Mouse (Mus musculus): Measurements from ENCODE around the gene Ooep. TPM values are rescaled to one million over a fixed set of nuclear protein-coding genes. Genes with fewer than 3 reads are reported as not detected.
"Not testable (repeated sequence)": the region's sequence is repeated elsewhere in the genome, so short reads cannot be mapped to it uniquely, and the experiment has no call there.

Ooep gene
- polyA plus RNA-seq, 1 experiment from 2014 or later = 0.75 TPM

DNA sequence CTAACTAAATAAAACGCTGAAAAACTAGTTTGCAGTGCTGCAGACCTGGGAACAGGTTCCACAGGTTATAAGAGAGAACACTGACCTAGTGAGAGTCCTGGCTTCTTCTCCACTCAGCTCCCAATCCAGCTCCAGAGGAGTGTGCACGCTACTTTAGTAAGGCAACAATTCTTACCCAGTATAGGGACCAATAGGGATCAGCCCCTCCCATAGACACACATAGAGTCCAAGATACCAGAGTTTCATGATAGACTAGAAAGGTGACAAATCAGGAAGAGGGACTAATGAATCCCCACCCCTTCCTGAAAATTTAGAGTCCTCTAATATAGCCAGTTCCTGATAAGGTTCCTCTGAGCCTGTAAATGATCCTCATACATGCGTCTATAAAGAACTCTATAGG is 31.5 kb downstream of the Ooep start:
- Histone ChIP-seq H3K4me3 (replicated peaks; ENCODE audit: low read length) (no peak overlapping the region), H3K36me3 (ENCODE audit: control insufficient read depth, insufficient read depth, low read length) (no peaks in the 10 kb centered on the region), H3K9me3 (replicated peaks; ENCODE audit: control insufficient read depth, low read length) (no peaks in the 10 kb centered on the region), H3K4me1 (ENCODE audit: control insufficient read depth, insufficient read depth, low read length) (no peaks in the 10 kb centered on the region), H3K9ac (ENCODE audit: low read length) (no peak overlapping the region), H3K27ac (ENCODE audit: low read length) (no peak overlapping the region), H3K27me3 (ENCODE audit: control insufficient read depth, insufficient read depth, low read length) (no peaks in the 10 kb centered on the region), H3K4me2 (ENCODE audit: low read depth, low read length) (no peak overlapping the region)
- ATAC-seq (ENCODE audit: insufficient read depth, low FRiP score) = peak; percentile 88
- 44% methylated on average over 3 of the region's 3 CpGs for WGBS

DNA sequence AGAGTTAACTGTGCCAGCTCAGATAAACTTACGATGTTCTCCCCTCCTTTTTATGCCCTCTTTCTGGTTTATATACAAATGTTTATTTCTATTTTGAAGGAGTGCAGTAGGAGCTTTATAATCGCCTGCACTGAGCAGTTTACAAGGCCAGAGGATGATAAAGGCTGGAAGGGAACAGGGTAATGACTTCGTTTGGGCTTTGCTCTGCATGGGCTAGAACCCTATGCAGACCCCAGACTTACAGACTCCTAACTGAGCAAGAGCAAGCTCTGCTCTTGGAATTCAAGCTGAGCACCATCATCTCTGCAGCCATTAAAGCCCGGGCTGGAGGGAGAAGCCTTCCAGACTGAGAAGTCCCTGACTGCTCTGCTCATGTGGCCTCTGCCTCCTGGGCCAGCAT is 33.3 kb downstream of the Ooep start:
- not testable (repeated sequence) for ATAC-seq (ENCODE audit: insufficient read depth, low FRiP score); H3K36me3 ChIP-seq (ENCODE audit: control insufficient read depth, insufficient read depth, low read length); H3K9ac ChIP-seq (ENCODE audit: low read length); H3K27ac ChIP-seq (ENCODE audit: low read length); H3K4me3 ChIP-seq (replicated peaks; ENCODE audit: low read length); H3K4me2 ChIP-seq (ENCODE audit: low read depth, low read length); H3K27me3 ChIP-seq (ENCODE audit: control insufficient read depth, insufficient read depth, low read length); H3K4me1 ChIP-seq (ENCODE audit: control insufficient read depth, insufficient read depth, low read length); H3K9me3 ChIP-seq (replicated peaks; ENCODE audit: control insufficient read depth, low read length)
- WGBS = 50% methylated on average over 3 of the region's 4 CpGs

GRCm38 (mm10) chr9:78343055-78343454 is 35.5 kb downstream of the Ooep start:
- not testable (repeated sequence) for ATAC-seq (ENCODE audit: insufficient read depth, low FRiP score); H3K27ac ChIP-seq (ENCODE audit: low read length); H3K27me3 ChIP-seq (ENCODE audit: control insufficient read depth, insufficient read depth, low read length); H3K36me3 ChIP-seq (ENCODE audit: control insufficient read depth, insufficient read depth, low read length); H3K9ac ChIP-seq (ENCODE audit: low read length); H3K4me2 ChIP-seq (ENCODE audit: low read depth, low read length); H3K9me3 ChIP-seq (replicated peaks; ENCODE audit: control insufficient read depth, low read length); H3K4me3 ChIP-seq (replicated peaks; ENCODE audit: low read length); H3K4me1 ChIP-seq (ENCODE audit: control insufficient read depth, insufficient read depth, low read length)
- WGBS = 89% methylated on average over 9 of the region's 9 CpGs

- not testable (repeated sequence) for H3K4me3 ChIP-seq (replicated peaks; ENCODE audit: low read length); H3K4me1 ChIP-seq (ENCODE audit: control insufficient read depth, insufficient read depth, low read length); ATAC-seq (ENCODE audit: insufficient read depth, low FRiP score); H3K27ac ChIP-seq (ENCODE audit: low read length); H3K27me3 ChIP-seq (ENCODE audit: control insufficient read depth, insufficient read depth, low read length); H3K9ac ChIP-seq (ENCODE audit: low read length); H3K4me2 ChIP-seq (ENCODE audit: low read depth, low read length); H3K9me3 ChIP-seq (replicated peaks; ENCODE audit: control insufficient read depth, low read length); H3K36me3 ChIP-seq (ENCODE audit: control insufficient read depth, insufficient read depth, low read length)
- 91% methylated on average over 4 of the region's 4 CpGs for WGBS
These were observed 36.0 kb downstream of the Ooep start for GRCm38 (mm10) chr9:78342494-78342893.

GRCm38 (mm10) chr9:78340324-78340723 is 38.2 kb downstream of the Ooep start:
- WGBS = 16% methylated on average over 8 of the region's 8 CpGs
- H3K4me1 ChIP-seq (ENCODE audit: control insufficient read depth, insufficient read depth, low read length); H3K9ac ChIP-seq (ENCODE audit: low read length); H3K9me3 ChIP-seq (replicated peaks; ENCODE audit: control insufficient read depth, low read length); H3K27ac ChIP-seq (ENCODE audit: low read length); H3K4me2 ChIP-seq (ENCODE audit: low read depth, low read length); ATAC-seq (ENCODE audit: insufficient read depth, low FRiP score); H3K4me3 ChIP-seq (replicated peaks; ENCODE audit: low read length); H3K27me3 ChIP-seq (ENCODE audit: control insufficient read depth, insufficient read depth, low read length); H3K36me3 ChIP-seq (ENCODE audit: control insufficient read depth, insufficient read depth, low read length): not testable (repeated sequence)

GRCm38 (mm10) chr9:78337050-78337449 is 41.5 kb downstream of the Ooep start:
- H3K9me3 ChIP-seq (replicated peaks; ENCODE audit: control insufficient read depth, low read length); H3K27me3 ChIP-seq (ENCODE audit: control insufficient read depth, insufficient read depth, low read length); H3K9ac ChIP-seq (ENCODE audit: low read length); H3K4me2 ChIP-seq (ENCODE audit: low read depth, low read length); H3K27ac ChIP-seq (ENCODE audit: low read length); H3K4me3 ChIP-seq (replicated peaks; ENCODE audit: low read length); H3K36me3 ChIP-seq (ENCODE audit: control insufficient read depth, insufficient read depth, low read length); H3K4me1 ChIP-seq (ENCODE audit: control insufficient read depth, insufficient read depth, low read length): not testable (repeated sequence)
- ATAC-seq (ENCODE audit: insufficient read depth, low FRiP score) = peak; percentile 71

- ATAC-seq (ENCODE audit: insufficient read depth, low FRiP score); H3K4me3 ChIP-seq (replicated peaks; ENCODE audit: low read length); H3K9ac ChIP-seq (ENCODE audit: low read length); H3K9me3 ChIP-seq (replicated peaks; ENCODE audit: control insufficient read depth, low read length); H3K4me1 ChIP-seq (ENCODE audit: control insufficient read depth, insufficient read depth, low read length); H3K27ac ChIP-seq (ENCODE audit: low read length); H3K27me3 ChIP-seq (ENCODE audit: control insufficient read depth, insufficient read depth, low read length); H3K4me2 ChIP-seq (ENCODE audit: low read depth, low read length); H3K36me3 ChIP-seq (ENCODE audit: control insufficient read depth, insufficient read depth, low read length): not testable (repeated sequence)
- 86% methylated on average over 1 of the region's 1 CpGs for WGBS
These were observed 51.2 kb downstream of the Ooep start, which contains the start of gene Omt2b for GRCm38 (mm10) chr9:78327289-78327688. Omt2b (plus strand) TSS chr9:78327589.

Other genes starting within 250 kb of the Ooep start
- 784 and 968 TPM in 2 replicates for gene Gsta4, start 196.0 kb downstream of the Ooep start, polyA plus RNA-seq (2015; fragmentation: Nextera tagmentation; extraction: Ambion mirVana)
- gene Gsta1, start 148.1 kb downstream of the Ooep start, polyA plus RNA-seq (2015; fragmentation: Nextera tagmentation; extraction: Ambion mirVana) = 109 and 152 TPM in 2 replicates
- 87.2 and 133 TPM in 2 replicates for gene Gm3776, start 121.6 kb downstream of the Ooep start, polyA plus RNA-seq (2015; fragmentation: Nextera tagmentation; extraction: Ambion mirVana)
- gene Gm10639, start 88.8 kb downstream of the Ooep start, polyA plus RNA-seq (2015; fragmentation: Nextera tagmentation; extraction: Ambion mirVana) = 0.36 and 0.65 TPM in 2 replicates
- not detected in 2 replicates for gene Omt2a, start 63.9 kb downstream of the Ooep start, polyA plus RNA-seq (2015; fragmentation: Nextera tagmentation; extraction: Ambion mirVana)
- not detected in 2 replicates for gene Omt2b, start 51.1 kb downstream of the Ooep start, polyA plus RNA-seq (2015; fragmentation: Nextera tagmentation; extraction: Ambion mirVana)
- 31.3 and 32.1 TPM in 2 replicates for gene Gsta2, start 22.9 kb downstream of the Ooep start, polyA plus RNA-seq (2015; fragmentation: Nextera tagmentation; extraction: Ambion mirVana)
- gene Dppa5a, start 10.5 kb downstream of the Ooep start, polyA plus RNA-seq (2015; fragmentation: Nextera tagmentation; extraction: Ambion mirVana) = 0.23 TPM in 1 of 2 replicates, not detected in the other
- gene Ddx43, start 17.1 kb upstream of the Ooep start, polyA plus RNA-seq (2015; fragmentation: Nextera tagmentation; extraction: Ambion mirVana) = 0.14 and 0.15 TPM in 2 replicates
- 2.2 and 2.9 TPM in 2 replicates for gene Cgas, start 64.5 kb upstream of the Ooep start, polyA plus RNA-seq (2015; fragmentation: Nextera tagmentation; extraction: Ambion mirVana)
- gene Mto1, start 69.5 kb upstream of the Ooep start, polyA plus RNA-seq (2015; fragmentation: Nextera tagmentation; extraction: Ambion mirVana) = 24.4 and 26.0 TPM in 2 replicates
- 0.62 and 0.70 TPM in 2 replicates for gene Gm17324, start 70.1 kb upstream of the Ooep start, polyA plus RNA-seq (2015; fragmentation: Nextera tagmentation; extraction: Ambion mirVana)
- 4,219 and 4,255 TPM in 2 replicates for gene Eef1a1, start 110.4 kb upstream of the Ooep start, polyA plus RNA-seq (2015; fragmentation: Nextera tagmentation; extraction: Ambion mirVana)
- 21.4 and 23.2 TPM in 2 replicates for gene Slc17a5, start 209.3 kb upstream of the Ooep start, polyA plus RNA-seq (2015; fragmentation: Nextera tagmentation; extraction: Ambion mirVana)
- 13.6 and 14.1 TPM in 2 replicates for gene Cd109, start 236.8 kb upstream of the Ooep start, polyA plus RNA-seq (2015; fragmentation: Nextera tagmentation; extraction: Ambion mirVana)